Mouse (Mus musculus) testis, adult 2 months (tissue): ENCODE results near the gene AB124611.

Experiments used
- CTCF ChIP-seq: fragments of 200-500 bp; IDR thresholded peaks from 2 replicates; pipeline ENCODE4 v1.5.1; 2012; ENCODE audit warnings: low read depth, mild to moderate bottlenecking, inconsistent platforms, low read length, moderate library complexity; ENCODE audit not compliant: control insufficient read depth, insufficient read depth, insufficient replicate concordance
- POLR2A ChIP-seq: fragments of 200-500 bp; IDR thresholded peaks from 2 replicates; pipeline ENCODE4 v1.6.1; 2012; ENCODE audit warnings: low read depth, mild to moderate bottlenecking, inconsistent platforms, low read length, moderate library complexity; ENCODE audit not compliant: control insufficient read depth

DNA sequence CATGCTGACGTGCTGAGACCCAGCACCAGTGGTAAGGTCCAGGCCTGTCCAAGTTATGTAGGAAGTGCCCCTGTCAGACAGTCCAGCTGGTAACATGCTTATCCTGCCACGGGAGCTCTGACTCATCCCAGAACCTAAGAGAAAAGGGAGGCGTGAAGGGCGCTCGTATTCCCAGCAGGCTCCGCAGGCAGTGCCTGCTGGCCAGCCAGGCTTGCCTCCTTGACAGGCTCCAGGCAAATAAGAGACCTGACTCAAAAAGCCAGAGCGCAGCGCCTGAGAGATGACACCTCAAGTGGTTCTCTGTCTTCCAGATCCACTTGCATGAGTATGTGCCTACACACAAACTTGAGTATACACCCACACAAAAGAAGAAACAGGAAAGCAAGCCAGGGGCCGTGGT, 31.2 kb upstream of the AB124611 start:
- no peak for TF ChIP-seq CTCF
- no peak for TF ChIP-seq POLR2A
